Mouse (Mus musculus): ENCODE results near the gene Gm20388.
A peak's percentile ranks its signal among the peaks of the same experiment; 100 is the strongest.

Gene Gm20388

DNA sequence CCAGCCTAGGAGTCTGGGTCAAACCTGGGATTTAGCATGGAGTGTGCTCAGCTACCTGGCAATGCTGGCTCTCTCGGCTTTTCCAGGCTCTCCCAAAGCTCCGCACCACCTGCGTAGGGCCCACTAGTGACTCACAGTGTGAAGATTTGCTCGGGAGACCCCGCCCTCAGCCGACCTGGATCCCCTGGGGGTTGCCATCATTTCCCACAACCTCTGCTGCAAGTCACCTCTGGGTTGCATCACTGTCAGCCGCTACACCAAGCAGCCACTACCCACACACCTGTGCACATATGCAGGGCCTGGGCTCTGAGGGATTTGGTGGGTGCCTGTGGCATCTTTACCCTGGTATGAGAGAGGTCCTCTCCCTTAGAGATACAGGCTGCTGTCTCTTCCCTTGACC is 557.0 kb downstream of the Gm20388 start:
- DNase-seq (ENCODE audit: low spot score in 2 of 2) = no peak

GRCm38 (mm10) chr8:120470170-120470569 is 559.5 kb downstream of the Gm20388 start:
- no peak for DNase-seq (ENCODE audit: low spot score in 2 of 2)

GRCm38 (mm10) chr8:120471166-120471565 is 560.5 kb downstream of the Gm20388 start:
- no peak for DNase-seq (ENCODE audit: low spot score in 2 of 2)

GRCm38 (mm10) chr8:120471752-120472151 is 561.1 kb downstream of the Gm20388 start:
- DNase-seq (ENCODE audit: low spot score in 2 of 2) = no peak

DNA sequence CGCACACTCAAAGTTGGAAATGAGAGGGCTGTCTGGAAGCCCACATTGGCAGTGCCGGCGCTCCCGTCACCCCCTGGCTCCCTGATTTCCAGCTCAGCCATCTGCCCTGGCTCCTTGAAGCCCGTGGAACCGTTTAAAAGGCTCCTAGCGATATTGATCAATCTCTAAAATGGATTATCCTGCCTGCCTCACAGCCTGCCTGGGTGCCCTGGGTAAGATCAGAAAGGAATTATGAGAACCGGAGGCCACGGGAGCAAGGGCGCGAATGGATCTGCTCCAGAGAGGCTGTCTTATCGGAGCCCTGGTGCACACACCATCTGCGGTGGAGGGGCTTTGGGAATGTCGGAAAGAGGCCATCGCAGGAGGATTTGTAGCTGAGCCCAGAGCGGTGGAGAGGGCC is 561.6 kb downstream of the Gm20388 start:
- DNase-seq (ENCODE audit: low spot score in 2 of 2) = no peak

DNA sequence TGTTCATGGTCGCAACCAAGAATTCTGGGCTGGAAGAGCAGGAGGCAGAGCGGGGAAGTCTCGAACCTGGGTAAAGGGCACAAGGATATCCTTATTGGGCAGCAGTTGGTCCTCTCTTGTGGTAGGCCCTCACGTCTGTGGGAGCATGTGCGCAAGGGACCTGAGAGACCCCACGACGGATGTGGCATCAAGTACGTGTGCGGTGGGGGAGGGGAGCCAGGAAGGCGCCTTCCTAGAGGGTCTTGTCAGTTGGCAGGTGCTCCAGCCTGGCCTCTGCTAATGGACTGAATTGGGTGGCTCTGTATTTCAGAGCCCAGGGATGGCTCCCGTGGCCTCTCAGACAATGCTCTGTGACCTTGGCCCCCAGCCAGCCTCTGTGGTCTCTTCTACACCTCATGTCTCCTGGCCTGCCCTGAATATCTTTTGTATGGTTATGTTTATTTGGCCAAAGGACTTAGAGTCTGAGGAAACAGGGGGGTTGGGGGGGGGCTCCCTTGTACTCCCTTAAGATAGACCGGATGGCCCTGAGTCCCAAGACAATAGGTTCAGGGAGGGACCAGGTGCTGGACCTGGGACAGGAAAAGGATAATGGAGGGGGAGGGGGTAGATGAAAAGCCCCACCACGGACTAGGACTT is 563.2 kb downstream of the Gm20388 start:
- DNase-seq (ENCODE audit: low spot score in 2 of 2) = peak; percentile 49 to 71

DNA sequence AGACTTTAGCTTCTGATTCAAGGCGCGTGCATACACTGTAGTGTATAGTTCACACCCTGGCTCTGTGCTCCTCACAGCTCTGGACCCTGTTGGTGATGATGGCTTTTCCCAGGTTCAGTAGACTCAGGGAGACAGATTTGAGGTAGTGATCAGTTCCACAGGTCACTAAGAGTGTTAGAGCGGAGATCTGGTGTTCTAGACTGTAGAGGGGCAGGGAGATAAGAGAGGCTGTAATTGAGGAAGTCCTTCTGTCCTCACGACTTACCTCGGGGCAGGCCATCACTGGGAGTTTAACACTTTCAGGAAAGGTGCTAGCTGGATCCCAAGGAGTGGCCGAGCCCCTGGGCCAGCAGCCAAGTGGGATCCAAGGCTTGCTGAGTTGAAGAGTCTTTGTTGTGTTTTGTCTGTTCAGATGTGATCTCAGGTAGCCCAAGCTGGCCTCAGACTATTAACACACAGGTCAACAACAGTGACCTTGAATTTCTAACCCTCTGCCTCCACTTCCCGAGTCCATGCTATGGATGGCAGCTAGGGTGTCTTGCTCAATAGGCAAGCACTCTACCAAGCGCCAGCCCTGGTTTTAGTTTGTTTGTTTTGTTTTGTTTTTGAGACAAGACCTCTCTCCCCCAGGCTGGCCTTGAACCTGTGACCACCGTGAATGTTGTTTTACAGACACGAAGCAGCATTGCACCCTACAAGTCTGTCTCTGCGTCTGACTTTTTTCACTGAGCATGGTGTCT is 564.0 kb downstream of the Gm20388 start:
- DNase-seq (ENCODE audit: low spot score in 2 of 2) = no peak

GRCm38 (mm10) chr8:120475462-120476201 is 565.0 kb downstream of the Gm20388 start:
- DNase-seq (ENCODE audit: low spot score in 2 of 2) = no peak

GRCm38 (mm10) chr8:120476711-120477575 is 566.3 kb downstream of the Gm20388 start:
- no peak for DNase-seq (ENCODE audit: low spot score in 2 of 2)

DNA sequence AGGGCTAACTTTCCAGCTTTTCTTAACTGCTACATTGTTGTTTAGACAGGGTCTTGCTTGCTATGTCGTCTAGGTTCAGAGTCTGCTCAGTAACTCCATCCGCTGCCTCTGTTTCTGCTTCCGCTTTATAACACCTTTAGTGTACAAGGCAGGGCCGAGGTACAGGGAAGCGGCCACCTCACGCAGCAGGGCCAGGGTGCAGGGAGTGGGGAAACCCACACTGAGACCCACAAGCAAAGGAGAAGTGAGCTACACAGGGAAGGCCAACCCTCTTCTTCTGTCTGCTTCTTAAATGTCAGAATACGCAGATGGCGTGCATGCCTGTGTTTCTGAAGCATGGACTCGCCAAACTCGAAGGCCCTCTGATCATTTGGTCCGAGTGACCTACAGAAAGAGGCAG is 568.1 kb downstream of the Gm20388 start:
- DNase-seq (ENCODE audit: low spot score in 2 of 2) = no peak

DNA sequence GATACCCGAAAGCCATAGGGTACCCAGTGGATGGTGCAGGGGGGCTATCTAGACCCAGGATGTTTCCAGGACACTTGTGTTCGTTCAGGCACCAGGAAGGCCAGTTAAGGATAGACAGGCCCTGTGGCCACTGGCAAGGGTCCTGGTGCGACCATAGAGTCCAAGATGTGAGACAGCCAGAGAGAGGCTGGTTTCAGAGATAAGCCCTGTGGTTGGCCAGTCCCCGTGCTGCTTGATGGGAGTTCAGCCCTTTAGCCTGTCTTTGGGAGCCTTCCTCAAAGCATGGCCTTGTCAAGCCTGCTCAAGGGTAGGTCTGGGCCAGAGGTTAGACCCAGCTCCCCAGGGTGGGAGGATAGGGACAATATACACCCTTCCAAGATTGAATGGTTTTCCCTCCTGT is 569.0 kb downstream of the Gm20388 start:
- DNase-seq (ENCODE audit: low spot score in 2 of 2) = no peak

DNA sequence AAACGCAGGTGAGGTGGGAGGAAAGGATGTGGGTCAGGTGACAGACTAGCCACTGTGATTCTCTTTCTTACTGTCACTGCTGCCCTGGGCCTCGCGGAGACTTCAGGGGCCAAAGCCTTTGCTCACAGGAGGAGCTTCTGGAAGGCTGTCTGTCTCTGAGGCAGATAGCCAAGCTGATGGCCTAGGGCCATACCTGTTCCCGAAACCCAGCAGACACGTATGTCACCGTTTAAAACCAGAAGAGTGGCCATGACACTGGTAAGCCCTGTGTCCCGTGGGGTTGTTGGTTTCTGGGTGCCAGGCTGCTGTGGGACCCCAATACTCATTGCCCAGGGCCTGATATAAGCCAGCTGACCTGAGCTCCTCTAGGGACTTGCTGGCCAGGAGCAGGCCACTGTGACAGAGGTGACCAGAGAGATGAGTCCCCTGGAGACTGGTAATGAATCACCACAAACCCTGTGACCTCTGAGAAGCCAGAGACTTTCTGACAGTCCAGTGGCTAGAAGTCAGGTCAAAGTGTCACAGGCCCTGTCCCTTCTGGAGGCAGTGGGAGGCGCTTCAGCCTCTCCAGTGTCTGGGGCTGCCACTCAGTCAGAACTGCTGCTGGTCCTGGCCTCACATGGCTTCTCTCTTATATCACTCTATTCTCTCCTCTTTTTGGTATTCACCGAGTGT is 571.5 kb downstream of the Gm20388 start:
- no peak for DNase-seq (ENCODE audit: low spot score in 2 of 2)

- DNase-seq (ENCODE audit: low spot score in 2 of 2) = peak; percentile 48 to 67
Measured at GRCm38 (mm10) chr8:120484460-120484859, 573.8 kb downstream of the Gm20388 start.

- DNase-seq (ENCODE audit: low spot score in 2 of 2) = no peak
Measured at GRCm38 (mm10) chr8:120485116-120485515, 574.5 kb downstream of the Gm20388 start.

- no peak for DNase-seq (ENCODE audit: low spot score in 2 of 2)
Measured at GRCm38 (mm10) chr8:120485551-120486476, 575.2 kb downstream of the Gm20388 start.

DNA sequence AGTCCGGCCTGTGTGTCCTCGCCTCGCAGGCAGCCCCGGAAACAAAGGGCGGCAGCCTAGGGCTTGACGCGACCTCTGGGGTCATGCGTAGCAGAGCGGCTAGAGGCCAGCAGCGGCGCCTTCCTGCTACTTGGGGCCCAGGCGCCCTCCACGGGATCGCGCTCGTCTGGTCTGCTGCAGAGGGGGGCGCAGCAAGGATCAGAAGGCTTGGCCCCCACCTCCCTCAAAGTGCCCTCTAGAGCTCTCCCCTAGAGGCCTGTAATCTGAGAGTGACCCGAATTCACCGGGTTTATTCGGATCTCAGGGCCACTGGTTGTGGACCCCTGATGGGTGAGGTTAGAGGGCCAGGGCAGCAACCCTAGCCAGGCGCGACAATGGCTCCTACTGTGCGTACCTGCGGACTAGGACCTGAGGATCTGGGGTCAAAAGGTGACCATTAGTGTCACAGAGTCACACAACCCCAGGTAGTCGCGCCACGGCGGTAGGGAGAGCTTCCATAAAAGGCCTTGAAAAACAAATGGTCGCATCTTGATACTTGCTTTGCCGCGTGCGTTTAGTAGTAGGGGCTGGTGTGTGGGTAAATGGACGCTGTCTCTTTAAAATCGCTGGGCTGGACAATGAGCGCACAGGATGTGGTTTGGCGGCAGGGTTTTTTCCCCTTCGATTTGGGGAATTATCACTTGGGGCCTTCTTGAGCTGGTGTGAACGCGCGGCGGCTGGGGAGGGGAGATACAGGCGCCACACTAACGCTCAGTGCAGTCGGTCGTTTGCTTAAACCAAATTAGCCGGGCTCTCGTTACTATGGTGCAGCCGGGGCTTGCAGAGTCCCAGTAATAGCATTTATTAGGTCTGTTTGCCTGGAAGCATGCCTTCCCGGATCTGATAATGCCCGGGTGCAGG is 576.1 kb downstream of the Gm20388 start:
- DNase-seq (ENCODE audit: low spot score in 2 of 2) = peak; percentile 69 to 81

DNA sequence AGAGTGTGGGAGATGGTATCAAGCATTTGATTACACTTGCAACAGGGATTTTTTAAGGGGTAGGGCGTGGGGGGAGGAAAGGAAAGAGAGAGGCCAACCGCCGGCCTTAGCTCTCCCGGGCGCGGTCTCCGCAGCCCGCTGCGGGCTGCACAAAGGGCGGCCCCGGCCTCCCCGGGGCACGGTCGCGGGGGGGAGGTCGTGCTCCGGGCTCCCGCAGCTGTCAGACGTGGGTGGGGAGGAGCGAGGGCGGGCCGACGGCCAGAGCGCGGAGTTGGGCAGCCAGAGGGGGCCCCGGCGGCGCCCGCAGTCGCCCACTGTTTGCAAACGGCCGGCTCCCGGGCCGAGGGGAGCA is 576.7 kb downstream of the Gm20388 start:
- DNase-seq (ENCODE audit: low spot score in 2 of 2) = peak; percentile 70 to 75

DNA sequence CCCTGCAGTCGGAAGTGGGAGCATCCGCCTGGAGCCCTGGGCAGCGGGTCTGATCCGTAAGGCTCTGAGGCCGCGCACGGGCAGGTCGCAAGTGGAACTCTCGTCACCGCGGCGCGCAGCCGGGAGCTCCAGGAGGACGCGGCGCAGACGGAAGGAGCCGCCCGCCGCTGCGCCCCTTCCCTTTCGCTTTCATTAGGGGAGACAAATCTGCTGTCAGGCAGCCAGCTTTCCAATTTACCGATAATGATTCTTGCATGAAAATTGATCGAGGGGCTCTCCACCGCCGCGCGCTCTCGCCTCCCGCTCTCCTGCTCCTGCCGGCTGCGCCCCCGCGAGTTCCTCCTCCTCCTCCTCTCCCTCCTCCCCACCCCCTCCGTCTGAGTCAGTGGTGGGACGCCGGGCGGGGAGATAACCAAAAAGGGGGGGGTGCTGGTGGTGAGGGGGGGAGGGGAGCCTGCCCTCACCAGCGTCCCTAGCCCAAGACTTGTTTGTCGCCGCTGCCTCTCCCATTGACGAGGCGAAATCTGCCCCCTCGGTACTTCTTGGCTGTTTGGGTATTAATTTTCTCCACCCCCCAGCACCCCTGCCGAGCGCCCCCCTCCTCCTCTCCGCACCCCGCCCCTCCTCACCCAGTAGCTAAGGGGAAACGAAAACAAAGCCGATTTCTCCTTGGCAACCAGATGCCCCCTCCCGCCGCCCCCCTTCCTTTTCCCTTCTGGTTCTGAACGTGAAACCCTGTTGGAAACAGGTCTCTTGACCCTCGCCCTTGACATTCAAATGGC is 577.3 kb downstream of the Gm20388 start:
- DNase-seq (ENCODE audit: low spot score in 2 of 2) = peak in 1 of 2 experiments; percentile 75

All from heart, adult 9 months (tissue).